Mouse (Mus musculus) monocyte, adult 2 months (primary cell): ENCODE results near the gene Rps13.
A peak's percentile ranks its signal among the peaks of the same experiment; 100 is the strongest.
"Not testable (repeated sequence)": the region's sequence is repeated elsewhere in the genome, so short reads cannot be mapped to it uniquely, and the experiment has no call there.

Experiments
- DNase-seq, 2 experiments: peaks; one replicate each; pipeline ENCODE4 v3.0.0; 2022; ENCODE audit warnings: low spot score in 2 of 2, low read depth in 1 of 2

Gene Rps13

GRCm38 (mm10) chr7:116333713-116334668, at the start of gene Rps13:
Rps13 (minus strand) TSS chr7:116334195.
- DNase-seq: peak; percentile 90 to 96

DNA sequence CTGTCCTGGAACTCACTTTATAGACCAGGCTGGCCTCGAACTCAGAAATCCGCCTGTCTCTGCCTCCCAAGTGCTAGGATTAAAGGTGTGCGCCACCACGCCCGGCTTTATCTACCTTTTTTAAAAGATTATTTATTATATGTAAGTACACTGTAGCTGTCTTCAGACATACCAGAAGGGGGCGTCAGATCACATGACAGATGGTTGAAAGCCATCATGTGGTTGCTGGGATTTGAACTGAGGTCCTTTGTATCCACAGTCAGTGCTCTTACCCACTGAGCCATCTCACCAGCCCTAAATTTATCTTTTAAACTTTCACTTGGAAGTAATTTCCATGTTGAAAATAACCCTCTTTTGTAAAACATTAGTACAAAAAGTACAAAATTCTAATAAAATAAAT, 45.2 kb upstream of the Rps13 start:
- not testable (repeated sequence) for DNase-seq

DNA sequence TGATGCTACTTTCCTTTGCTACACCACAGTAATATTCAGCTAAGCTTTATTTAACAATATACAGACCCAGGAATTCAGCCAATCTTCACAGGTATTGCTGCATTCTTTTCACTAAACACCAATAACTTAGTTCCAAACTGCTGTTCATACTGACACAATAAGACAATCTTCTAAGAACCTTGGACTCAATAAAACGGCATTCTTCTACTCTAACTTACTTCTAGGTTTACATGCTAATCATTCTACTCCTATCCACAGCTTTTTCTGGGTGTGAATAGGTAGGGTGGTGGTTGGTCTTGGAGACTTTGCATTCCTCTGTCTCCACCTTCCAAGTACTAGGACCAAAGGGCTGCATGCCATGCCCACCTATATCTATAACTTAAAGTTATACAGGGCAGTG, 40.3 kb upstream of the Rps13 start:
- no peak for DNase-seq

DNA sequence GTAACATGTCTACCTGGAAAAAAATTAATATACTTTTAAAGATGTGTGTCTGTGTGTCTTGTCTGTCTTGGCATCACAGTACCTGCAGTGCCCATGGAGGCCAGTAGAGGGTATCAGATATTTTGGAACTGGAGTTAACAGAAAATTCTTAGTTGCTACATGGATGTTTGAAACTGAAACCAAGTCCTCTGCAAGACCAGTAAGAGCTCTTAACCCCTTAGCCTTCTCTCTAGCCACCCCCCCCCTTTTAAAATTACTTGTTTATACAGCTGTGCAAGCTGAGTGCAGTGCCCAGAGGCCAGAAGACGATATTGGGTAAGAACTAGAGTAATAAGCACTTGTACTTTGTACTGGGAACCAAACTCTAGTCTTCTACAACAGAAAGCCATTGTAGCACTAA, 2.2 kb upstream of the Rps13 start:
- DNase-seq: peak; percentile 41 to 48

DNA sequence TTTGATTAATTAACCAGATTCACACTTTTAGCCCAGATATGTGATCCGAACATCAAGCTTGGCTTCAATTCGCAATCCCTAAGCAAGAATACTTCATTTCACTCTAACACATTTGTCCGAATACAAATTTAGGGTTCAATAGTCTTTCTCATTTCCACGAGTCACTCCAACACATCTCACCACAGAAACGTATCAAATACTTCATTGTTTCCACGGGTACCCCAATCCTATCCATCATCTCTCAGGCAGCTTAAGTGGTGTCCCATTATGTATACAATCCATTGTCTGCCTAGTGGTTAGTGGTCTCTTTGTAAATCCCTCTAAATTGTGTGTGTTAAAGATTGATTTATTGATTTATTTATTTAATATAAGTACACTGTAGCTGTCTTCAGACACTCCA, 1.1 kb upstream of the Rps13 start:
- DNase-seq: no peak

DNA sequence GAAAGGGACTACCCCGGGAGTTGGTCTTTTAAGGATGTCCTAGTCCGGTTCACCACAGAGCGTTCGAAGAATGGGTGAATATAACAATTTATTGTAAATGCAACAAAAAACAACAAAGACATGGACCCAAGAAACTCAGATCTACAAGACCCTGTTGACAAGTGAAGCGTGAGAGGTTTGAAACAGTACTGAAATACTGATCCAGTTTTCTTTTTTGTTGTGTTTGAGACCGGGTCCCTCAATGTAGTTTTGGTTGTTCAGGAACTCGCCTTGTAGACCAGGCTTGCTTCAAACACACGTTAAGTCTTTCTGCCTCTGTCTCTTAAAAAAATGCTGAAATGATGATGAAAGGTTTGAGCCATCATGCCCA, 659 bp upstream of the Rps13 start:
- DNase-seq: no peak

GRCm38 (mm10) chr7:116331246-116331645, 2.7 kb downstream of the Rps13 start:
- DNase-seq: no peak

GRCm38 (mm10) chr7:116329858-116330257, 4.1 kb downstream of the Rps13 start:
- no peak for DNase-seq

GRCm38 (mm10) chr7:116328777-116329176, 5.2 kb downstream of the Rps13 start:
- DNase-seq: no peak

DNA sequence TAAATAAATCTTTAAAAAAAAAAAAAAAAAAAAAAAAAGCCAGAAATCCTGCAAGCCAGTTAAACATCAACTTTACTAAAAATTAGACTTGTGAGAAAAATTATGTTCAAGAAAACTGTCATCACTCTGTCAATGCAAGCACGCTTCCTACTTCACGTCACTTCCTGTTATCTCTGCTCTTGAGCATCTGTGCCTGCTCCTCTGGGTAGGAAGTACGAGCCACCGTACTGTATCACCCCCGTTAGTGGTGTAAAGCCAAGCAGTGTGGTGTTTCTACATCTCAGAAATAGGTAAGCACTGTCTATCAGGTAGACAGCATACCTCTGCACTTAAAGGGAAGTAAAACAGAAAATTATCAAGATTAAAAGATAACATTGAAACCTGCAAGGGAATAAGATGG, 6.1 kb downstream of the Rps13 start:
- DNase-seq: no peak

DNA sequence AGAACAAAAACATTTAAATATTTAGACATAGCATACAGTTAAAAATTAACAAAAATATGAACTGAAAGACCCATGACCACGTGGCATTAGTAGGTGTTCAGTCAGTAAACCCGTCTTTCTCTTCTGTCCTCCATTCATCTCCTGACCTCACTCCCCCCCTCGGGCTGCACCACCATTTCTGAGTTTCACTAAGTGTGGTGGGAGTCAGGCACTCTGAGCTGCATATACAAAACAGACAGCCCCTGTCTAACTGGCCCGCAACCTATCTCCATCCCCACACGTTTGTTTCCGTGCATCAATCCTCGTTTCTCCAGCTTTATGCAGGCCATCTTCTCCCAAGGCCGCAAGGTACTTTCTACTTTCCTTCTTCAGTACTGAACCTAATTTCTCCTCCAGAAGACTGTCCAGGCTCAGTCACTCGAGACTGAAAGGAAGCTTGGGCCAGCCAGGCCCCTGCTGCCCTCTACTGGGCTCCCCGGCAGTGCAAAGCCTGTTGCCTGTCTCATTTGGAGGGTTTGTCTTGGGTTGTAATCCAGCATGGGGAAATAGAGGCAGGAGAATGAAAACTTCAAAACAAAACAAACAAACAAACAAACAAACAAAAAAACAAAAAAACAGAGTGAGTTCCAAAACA, 10.5 kb downstream of the Rps13 start:
- DNase-seq: no peak

DNA sequence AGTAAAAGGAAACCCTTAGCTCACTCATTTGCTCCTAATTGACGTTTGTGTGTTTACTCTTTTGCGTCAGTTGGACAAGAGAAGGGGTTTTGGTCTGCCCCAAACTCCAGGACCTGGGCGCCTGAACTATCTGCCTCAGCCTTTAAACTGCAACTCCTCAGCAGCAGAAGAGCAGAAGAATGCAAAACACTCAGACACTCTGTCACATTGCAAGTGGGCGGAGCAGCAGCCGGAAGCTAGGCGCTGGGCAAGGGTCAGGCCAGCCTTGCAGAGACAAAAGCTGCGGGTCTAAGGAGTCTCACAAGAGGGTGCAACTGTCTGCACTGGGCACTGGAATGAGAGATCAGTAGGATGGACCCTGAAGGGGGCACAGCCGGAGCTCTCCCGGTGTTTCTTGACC, 24.5 kb downstream of the Rps13 start:
- no peak for DNase-seq

DNA sequence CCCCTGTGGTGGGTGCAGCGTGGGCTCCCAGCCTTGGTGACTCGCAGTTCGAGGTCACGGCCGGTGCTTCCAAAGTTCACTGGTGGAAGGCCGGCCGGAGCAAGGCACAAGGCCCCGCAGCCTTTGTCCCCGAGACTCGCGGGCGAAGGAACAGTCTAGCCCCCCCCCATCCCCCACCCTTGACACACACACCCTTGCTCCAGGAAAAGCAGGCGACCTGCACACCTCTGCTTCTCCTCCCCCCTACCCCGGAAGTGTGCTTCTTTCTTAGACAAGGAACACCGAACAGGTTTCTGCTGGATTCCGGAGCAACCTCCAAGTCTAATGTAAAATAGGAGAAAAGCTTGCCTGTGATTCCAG, 25.4 kb downstream of the Rps13 start:
- no peak for DNase-seq

DNA sequence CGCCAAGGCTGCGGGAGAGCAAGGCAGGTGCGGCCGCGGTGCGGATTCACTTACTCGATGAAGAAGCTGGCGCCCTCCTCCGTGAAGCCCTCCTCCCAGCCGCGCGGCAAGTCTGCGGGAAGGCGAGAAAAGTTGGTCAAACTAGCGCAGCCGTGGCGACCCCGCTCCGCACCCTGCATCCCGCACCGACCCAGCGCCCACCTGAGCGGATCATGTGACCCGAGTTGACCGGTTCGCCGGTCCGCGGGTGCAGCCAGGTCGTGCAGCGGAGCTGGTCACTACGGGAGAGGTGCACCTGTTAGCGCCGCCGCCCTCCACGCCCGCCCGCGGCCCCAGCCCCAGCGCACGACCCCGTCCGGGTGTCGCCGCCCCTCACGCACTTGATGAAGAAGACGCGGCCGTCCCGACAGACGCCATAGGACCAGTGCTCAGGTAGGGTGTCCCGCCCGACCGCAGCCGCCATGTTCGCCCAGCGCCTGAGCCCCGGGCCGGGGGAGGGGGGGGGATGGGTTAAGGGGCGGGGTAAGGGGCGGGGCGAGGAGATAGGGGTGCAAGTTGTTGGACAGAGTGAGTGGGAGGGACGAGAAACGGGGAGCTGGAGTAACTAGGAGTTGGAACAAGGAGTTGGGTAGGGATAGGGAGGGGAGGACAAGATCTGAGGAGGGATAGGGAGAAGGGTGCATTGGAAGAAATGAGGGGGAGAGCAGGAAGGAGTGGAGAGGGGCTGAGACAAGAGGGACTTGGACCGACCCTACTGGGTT, 25.9 kb downstream of the Rps13 start, which contains the start of gene Plekha7:
TSS of gene Plekha7 (minus strand) at position 506 of the 761 bp plus-strand sequence.
- DNase-seq: no peak

DNA sequence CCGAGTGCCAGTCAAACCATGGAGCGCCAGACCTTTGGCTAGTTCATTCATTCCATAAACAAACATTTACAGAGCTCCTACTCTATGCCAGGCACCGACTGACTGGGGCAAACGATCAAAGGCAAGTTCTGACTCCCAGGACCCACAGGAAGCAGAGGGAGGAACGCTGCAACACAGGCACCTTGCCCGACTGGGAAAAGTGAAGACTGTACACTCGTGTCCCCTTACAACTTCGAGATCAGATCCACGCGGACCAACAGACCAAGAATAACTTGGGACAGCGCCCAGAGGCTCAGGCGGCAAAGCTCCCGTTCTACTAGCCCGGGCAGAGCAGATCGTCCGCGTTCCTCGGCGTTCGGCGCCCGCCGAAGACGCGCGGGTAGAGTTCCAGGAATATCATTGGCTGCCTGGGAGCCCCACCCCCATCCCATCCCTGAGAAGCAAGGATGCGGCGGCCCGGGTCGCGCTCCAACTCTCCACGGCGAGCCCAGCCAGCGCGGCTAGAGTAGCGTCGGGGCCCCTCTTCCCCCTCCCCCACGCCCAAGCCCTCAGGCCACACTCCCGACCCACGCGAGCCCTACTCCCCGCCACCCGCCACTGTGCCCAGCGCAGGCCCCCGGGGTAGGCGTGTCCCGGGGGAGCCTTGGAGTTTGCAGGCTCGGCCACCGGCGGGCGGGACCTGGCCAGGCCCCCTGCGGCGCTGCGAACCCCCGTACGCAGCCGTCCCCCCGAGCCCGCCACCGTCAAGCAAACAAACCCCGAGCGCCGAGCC, 26.7 kb downstream of the Rps13 start:
- DNase-seq: no peak

DNA sequence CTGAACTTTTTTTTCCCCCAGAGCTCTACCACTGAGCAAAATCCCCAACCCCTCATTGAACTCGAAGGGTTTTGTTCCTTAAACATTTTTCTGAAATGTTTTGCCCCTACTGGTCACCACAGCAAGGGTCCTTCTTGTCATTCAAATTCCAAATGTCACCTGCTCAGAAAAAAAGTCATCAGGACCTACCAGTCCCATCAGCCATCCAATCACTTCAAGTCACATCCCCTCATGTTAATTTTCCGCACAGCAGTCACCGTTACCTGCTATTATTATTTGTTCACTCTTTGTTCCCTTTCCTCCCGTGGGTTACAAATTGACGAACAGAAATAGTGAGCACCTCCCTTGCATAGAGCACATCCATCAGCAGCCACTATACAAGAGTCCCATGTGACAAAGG, 27.4 kb downstream of the Rps13 start:
- no peak for DNase-seq

- no peak for DNase-seq
Measured at GRCm38 (mm10) chr7:116301661-116302311, 32.2 kb downstream of the Rps13 start.

DNA sequence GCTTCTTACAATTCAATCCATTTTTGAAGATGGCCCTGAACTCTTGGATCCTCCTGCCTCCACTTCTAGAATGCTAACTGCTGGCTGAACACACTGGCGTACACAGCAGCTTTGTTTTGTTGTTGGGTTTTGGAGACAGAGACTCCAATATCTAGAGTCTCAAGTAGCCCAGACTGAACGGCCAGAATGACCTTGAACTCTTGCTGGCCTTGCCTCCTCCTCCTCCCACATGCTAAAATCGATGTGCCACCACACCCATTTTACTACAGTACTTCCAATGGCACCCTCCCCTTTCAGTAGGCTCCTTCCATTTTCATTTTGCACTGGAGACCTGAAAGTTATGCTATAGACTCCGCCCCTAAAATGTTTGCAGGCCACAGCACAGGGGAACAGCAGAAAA, 32.9 kb downstream of the Rps13 start:
- no peak for DNase-seq

GRCm38 (mm10) chr7:116298851-116299250, 35.1 kb downstream of the Rps13 start:
- DNase-seq: no peak

GRCm38 (mm10) chr7:116298389-116298788, 35.6 kb downstream of the Rps13 start:
- no peak for DNase-seq

- no peak for DNase-seq
Measured at GRCm38 (mm10) chr7:116294961-116295360, 39.0 kb downstream of the Rps13 start.
